Mouse (Mus musculus): Measurements from ENCODE around the gene Taar4. TPM values are rescaled to one million over a fixed set of nuclear protein-coding genes. Genes with fewer than 3 reads are reported as not detected.

The Taar4 gene
- total RNA-seq (2021) = not detected
- not detected in 2 replicates for polyA plus RNA-seq (2012; rRNA removed)
- long read RNA-seq = 0 reads

GRCm38 (mm10) chr10:23960444-23960915 is at the start of gene Taar4:
TSS of gene Taar4 (plus strand) at chr10:23960494.
- TF ChIP-seq CTCF (IDR thresholded peaks at IDR 0.05) (no peak), POLR2A (IDR thresholded peaks at IDR 0.05; ENCODE audit: insufficient read depth, low read depth, low read length) (no peak), EP300 (IDR thresholded peaks at IDR 0.05; ENCODE audit: insufficient read depth, low read depth, low read length) (no peak)
- no peaks in the 10 kb centered on the region for H3K79me2 ChIP-seq (replicated peaks; ENCODE audit: control insufficient read depth, insufficient read depth, low read length)
- DNase-seq = no peak
- H3K27ac ChIP-seq = no peak within 1 kb of the TSS
- H3K4me3 ChIP-seq = no peak within 1 kb of the TSS
- H3K36me3 ChIP-seq (ENCODE audit: control insufficient read depth, insufficient read depth, low read length) = no peaks in the 10 kb centered on the region
- no peaks in the 10 kb centered on the region for H3K4me1 ChIP-seq (ENCODE audit: control insufficient read depth, insufficient read depth, low read length)
- no peak within 1 kb of the TSS for H3K9ac ChIP-seq (ENCODE audit: low read depth, low read length)
- intact Hi-C loops (cut with DNase I) = no loop called here
- no peaks in the 10 kb centered on the region for H3K27me3 ChIP-seq (ENCODE audit: control insufficient read depth, insufficient read depth, low read length)
- 88% methylated on average over 13 of the region's 13 CpGs for WGBS

GRCm38 (mm10) chr10:23920056-23920455 is 40.2 kb upstream of the Taar4 start, which contains the start of gene Taar1:
TSS of gene Taar1 (plus strand) at chr10:23920356.
- 83% methylated on average over 4 of the region's 4 CpGs for WGBS
- no peak for TF ChIP-seq POLR2A (IDR thresholded peaks at IDR 0.05; ENCODE audit: insufficient read depth, low read depth, low read length)
- no peak for TF ChIP-seq CTCF (IDR thresholded peaks at IDR 0.05)
- no peaks in the 10 kb centered on the region for H3K27me3 ChIP-seq (ENCODE audit: control insufficient read depth, insufficient read depth, low read length)
- H3K79me2 ChIP-seq (replicated peaks; ENCODE audit: control insufficient read depth, insufficient read depth, low read length) = no peaks in the 10 kb centered on the region
- intact Hi-C loops (cut with DNase I) = no loop called here
- no peak within 1 kb of the TSS for H3K27ac ChIP-seq
- H3K4me3 ChIP-seq = no peak within 1 kb of the TSS
- H3K9ac ChIP-seq (ENCODE audit: low read depth, low read length) = no peak within 1 kb of the TSS
- H3K36me3 ChIP-seq (ENCODE audit: control insufficient read depth, insufficient read depth, low read length) = no peaks in the 10 kb centered on the region
- DNase-seq = no peak
- H3K4me1 ChIP-seq (ENCODE audit: control insufficient read depth, insufficient read depth, low read length) = no peaks in the 10 kb centered on the region

GRCm38 (mm10) chr10:23922468-23922867 is 37.8 kb upstream of the Taar4 start:
- DNase-seq = no peak
- Histone ChIP-seq H3K9ac (ENCODE audit: low read depth, low read length) (no peak overlapping the region), H3K4me3 (no peak overlapping the region), H3K36me3 (ENCODE audit: control insufficient read depth, insufficient read depth, low read length) (no peaks in the 10 kb centered on the region), H3K4me1 (ENCODE audit: control insufficient read depth, insufficient read depth, low read length) (no peaks in the 10 kb centered on the region), H3K79me2 (replicated peaks; ENCODE audit: control insufficient read depth, insufficient read depth, low read length) (no peaks in the 10 kb centered on the region), H3K27ac (no peak overlapping the region), H3K27me3 (ENCODE audit: control insufficient read depth, insufficient read depth, low read length) (no peaks in the 10 kb centered on the region)
- intact Hi-C loops (cut with DNase I) = no loop called here
- TF ChIP-seq CTCF (IDR thresholded peaks at IDR 0.05) = no peak
- no peak for TF ChIP-seq EP300 (IDR thresholded peaks at IDR 0.05; ENCODE audit: insufficient read depth, low read depth, low read length)
- TF ChIP-seq POLR2A (IDR thresholded peaks at IDR 0.05; ENCODE audit: insufficient read depth, low read depth, low read length) = no peak
- 68% methylated on average over 3 of the region's 3 CpGs for WGBS

GRCm38 (mm10) chr10:23923941-23924340 is 36.4 kb upstream of the Taar4 start:
- no peak for DNase-seq
- Histone ChIP-seq H3K4me1 (ENCODE audit: control insufficient read depth, insufficient read depth, low read length) (no peaks in the 10 kb centered on the region), H3K79me2 (replicated peaks; ENCODE audit: control insufficient read depth, insufficient read depth, low read length) (no peaks in the 10 kb centered on the region), H3K4me3 (no peak overlapping the region), H3K9ac (ENCODE audit: low read depth, low read length) (no peak overlapping the region), H3K27ac (no peak overlapping the region), H3K36me3 (ENCODE audit: control insufficient read depth, insufficient read depth, low read length) (no peaks in the 10 kb centered on the region), H3K27me3 (ENCODE audit: control insufficient read depth, insufficient read depth, low read length) (no peaks in the 10 kb centered on the region)
- WGBS = 64% methylated on average over 2 of the region's 2 CpGs
- TF ChIP-seq CTCF (IDR thresholded peaks at IDR 0.05) (no peak), EP300 (IDR thresholded peaks at IDR 0.05; ENCODE audit: insufficient read depth, low read depth, low read length) (no peak), POLR2A (IDR thresholded peaks at IDR 0.05; ENCODE audit: insufficient read depth, low read depth, low read length) (no peak)
- intact Hi-C loops (cut with DNase I) = no loop called here

- Histone ChIP-seq H3K79me2 (replicated peaks; ENCODE audit: control insufficient read depth, insufficient read depth, low read length) (no peaks in the 10 kb centered on the region), H3K27ac (no peak overlapping the region), H3K4me1 (ENCODE audit: control insufficient read depth, insufficient read depth, low read length) (no peaks in the 10 kb centered on the region), H3K36me3 (ENCODE audit: control insufficient read depth, insufficient read depth, low read length) (no peaks in the 10 kb centered on the region), H3K9ac (ENCODE audit: low read depth, low read length) (no peak overlapping the region), H3K4me3 (no peak overlapping the region), H3K27me3 (ENCODE audit: control insufficient read depth, insufficient read depth, low read length) (no peaks in the 10 kb centered on the region)
- 33% methylated on average over 4 of the region's 4 CpGs for WGBS
- no peak for DNase-seq
- TF ChIP-seq CTCF (IDR thresholded peaks at IDR 0.05) (no peak), POLR2A (IDR thresholded peaks at IDR 0.05; ENCODE audit: insufficient read depth, low read depth, low read length) (no peak), EP300 (IDR thresholded peaks at IDR 0.05; ENCODE audit: insufficient read depth, low read depth, low read length) (no peak)
- intact Hi-C loops (cut with DNase I) = no loop called here
Observed at GRCm38 (mm10) chr10:23937613-23938012, 22.7 kb upstream of the Taar4 start.

GRCm38 (mm10) chr10:23938312-23938711 is 22.0 kb upstream of the Taar4 start, which contains the start of gene Taar2:
TSS of gene Taar2 (plus strand) at chr10:23938572.
- WGBS = 60% methylated on average over 6 of the region's 6 CpGs
- no peak for DNase-seq

More at GRCm38 (mm10) chr10:23938312-23938711, 22.0 kb upstream of the Taar4 start, which contains the start of gene Taar2:
- intact Hi-C loops (cut with DNase I) = no loop called here
- Histone ChIP-seq H3K9ac (ENCODE audit: low read depth, low read length) (no peak within 1 kb of the TSS), H3K4me3 (no peak within 1 kb of the TSS), H3K27me3 (ENCODE audit: control insufficient read depth, insufficient read depth, low read length) (no peaks in the 10 kb centered on the region), H3K27ac (no peak within 1 kb of the TSS), H3K4me1 (ENCODE audit: control insufficient read depth, insufficient read depth, low read length) (no peaks in the 10 kb centered on the region), H3K36me3 (ENCODE audit: control insufficient read depth, insufficient read depth, low read length) (no peaks in the 10 kb centered on the region), H3K79me2 (replicated peaks; ENCODE audit: control insufficient read depth, insufficient read depth, low read length) (no peaks in the 10 kb centered on the region)
- TF ChIP-seq EP300 (IDR thresholded peaks at IDR 0.05; ENCODE audit: insufficient read depth, low read depth, low read length) (no peak), CTCF (IDR thresholded peaks at IDR 0.05) (no peak), POLR2A (IDR thresholded peaks at IDR 0.05; ENCODE audit: insufficient read depth, low read depth, low read length) (no peak)
